Mouse (Mus musculus) G1E (cell line): ENCODE results near the gene Grid2. TPM values are rescaled to one million over a fixed set of nuclear protein-coding genes. Genes with fewer than 3 reads are reported as not detected.

Experiments used
- ATAC-seq: 2 replicates; pipeline ENCODE4 v1.8.0; 2016; ENCODE audit warnings: mild to moderate bottlenecking; ENCODE audit not compliant: insufficient number of reproducible peaks, poor library complexity, low FRiP score, severe bottlenecking; ENCODE audit errors: extremely low read depth
- DNase-seq: peaks from one replicate; pipeline ENCODE4 v3.0.0; 2012; ENCODE audit warnings: low spot score
- H3K27me3 ChIP-seq: 2 replicates; pipeline ENCODE4 v1.6.1; 2012; ENCODE audit warnings: mild to moderate bottlenecking, low read length, inconsistent platforms; ENCODE audit not compliant: insufficient read depth
- H3K36me3 ChIP-seq: replicated peaks from 2 replicates; pipeline ENCODE3; 2012; ENCODE audit warnings: mild to moderate bottlenecking, inconsistent platforms
- H3K4me1 ChIP-seq: 2 replicates; pipeline ENCODE4 v1.6.1; 2012; ENCODE audit warnings: low read depth, low read length, inconsistent platforms, mixed read lengths; ENCODE audit not compliant: insufficient read depth
- H3K4me3 ChIP-seq: 2 replicates; pipeline ENCODE4 v1.5.1; 2012; ENCODE audit warnings: low read depth, mild to moderate bottlenecking, inconsistent platforms, low read length, moderate library complexity, mixed read lengths
- H3K9me3 ChIP-seq: replicated peaks from 2 replicates; pipeline ENCODE4 v1.6.1; 2012; ENCODE audit warnings: inconsistent platforms
- CTCF ChIP-seq: IDR thresholded peaks from 2 replicates; pipeline ENCODE4 v1.5.1; 2012; ENCODE audit warnings: low read depth, low read length, inconsistent platforms, mixed read lengths
- GATA1 ChIP-seq: IDR thresholded peaks from 2 replicates; pipeline ENCODE4 v1.6.1; 2012; ENCODE audit warnings: borderline replicate concordance, low read length, inconsistent platforms, mixed read lengths
- GATA2 ChIP-seq: IDR thresholded peaks from 2 replicates; pipeline ENCODE4 v1.6.1; 2012; ENCODE audit warnings: low read depth, low read length, inconsistent platforms, borderline replicate concordance
- POLR2AphosphoS5 ChIP-seq: IDR thresholded peaks from 2 replicates; pipeline ENCODE4 v1.6.1; 2012; ENCODE audit warnings: low read depth, low read length, inconsistent platforms; ENCODE audit not compliant: insufficient replicate concordance
- TAL1 ChIP-seq: conservative IDR thresholded peaks from 2 replicates; pipeline ENCODE4 v1.6.1; 2012; ENCODE audit warnings: low read depth, low read length, inconsistent platforms, mixed read lengths
- polyA plus RNA-seq: library from polyadenylated mRNA; stranded (reverse); fragments of >175 nt; gene quantifications from 2 replicates; pipeline ENCODE4 v1.2.3, GENCODE M21; 2012
- total RNA-seq, 2 experiments: library from RNA; stranded (forward) in 1 of 2; stranded (reverse) in 1 of 2; fragments of 200-1000 nt in 1 of 2; fragments of >200 nt in 1 of 2; fragmentation: Nextera tagmentation in 1 of 2; gene quantifications; 2 replicates each; pipeline ENCODE4 v1.2.3; 2014 to 2017

The Grid2 gene
- total and polyA plus RNA-seq, 3 experiments, result 0.01 to 0.38 TPM; not detected in 1

- ATAC-seq (no peak), DNase-seq (no peak)
- no peaks in the 10 kb centered on the region for H3K4me1 ChIP-seq
- no peaks in the 10 kb centered on the region for H3K36me3 ChIP-seq
- peaks cover 15% of the 10 kb centered on the region; the same call in 1 of the 2 replicates for H3K27me3 ChIP-seq
- no peak overlapping the region for H3K4me3 ChIP-seq
- TF ChIP-seq TAL1 (no peak), GATA2 (no peak), CTCF (no peak), POLR2AphosphoS5 (no peak)
- peaks cover 25% of the 10 kb centered on the region for H3K9me3 ChIP-seq
Observed at GRCm38 (mm10) chr6:64730030-64730429, 1474.4 kb downstream of the Grid2 start.

DNA sequence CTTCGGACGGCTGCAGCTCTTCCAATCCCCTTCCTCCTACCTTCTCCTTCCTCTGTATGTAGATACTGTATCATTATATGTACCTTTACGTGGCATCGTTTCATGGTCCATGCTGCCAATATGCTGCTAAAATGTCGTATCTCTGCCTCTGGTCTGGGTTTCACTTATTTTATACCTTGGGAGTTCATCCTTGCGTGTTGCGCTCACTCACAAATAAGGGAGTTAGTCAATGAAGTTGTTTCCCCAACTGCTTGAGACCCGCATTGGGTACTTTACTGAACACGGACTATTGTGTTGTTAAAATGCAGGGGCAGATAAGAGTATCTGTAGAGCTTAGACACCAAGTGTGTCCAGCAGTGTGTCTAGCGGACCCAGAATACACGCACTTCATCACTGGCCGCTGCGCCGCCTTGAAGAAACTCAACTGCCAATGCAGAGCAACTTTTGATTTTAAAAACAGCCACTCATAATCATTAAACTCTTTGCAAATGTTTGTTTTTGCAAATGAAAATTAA lies 1474.9 kb downstream of the Grid2 start:
- no peaks in the 10 kb centered on the region for H3K4me1 ChIP-seq

GRCm38 (mm10) chr6:64731126-64731525 lies 1475.5 kb downstream of the Grid2 start:
- Histone ChIP-seq H3K36me3 (no peaks in the 10 kb centered on the region), H3K9me3 (peaks cover 25% of the 10 kb centered on the region), H3K27me3 (peaks cover 15% of the 10 kb centered on the region; the same call in 1 of the 2 replicates), H3K4me1 (no peaks in the 10 kb centered on the region), H3K4me3 (no peak overlapping the region)
- no peak for DNase-seq
- TF ChIP-seq CTCF (no peak), GATA2 (no peak), GATA1 (no peak), TAL1 (no peak), POLR2AphosphoS5 (no peak)
- no peak for ATAC-seq

More for the DNA sequence above, 1474.9 kb downstream of the Grid2 start:
- Histone ChIP-seq H3K36me3 (no peaks in the 10 kb centered on the region), H3K4me3 (no peak overlapping the region), H3K9me3 (peaks cover 25% of the 10 kb centered on the region), H3K27me3 (peaks cover 15% of the 10 kb centered on the region; the same call in 1 of the 2 replicates)
- TF ChIP-seq TAL1 (no peak), GATA1 (no peak), POLR2AphosphoS5 (no peak), GATA2 (no peak), CTCF (no peak)
- DNase-seq (no peak), ATAC-seq (no peak)

DNA sequence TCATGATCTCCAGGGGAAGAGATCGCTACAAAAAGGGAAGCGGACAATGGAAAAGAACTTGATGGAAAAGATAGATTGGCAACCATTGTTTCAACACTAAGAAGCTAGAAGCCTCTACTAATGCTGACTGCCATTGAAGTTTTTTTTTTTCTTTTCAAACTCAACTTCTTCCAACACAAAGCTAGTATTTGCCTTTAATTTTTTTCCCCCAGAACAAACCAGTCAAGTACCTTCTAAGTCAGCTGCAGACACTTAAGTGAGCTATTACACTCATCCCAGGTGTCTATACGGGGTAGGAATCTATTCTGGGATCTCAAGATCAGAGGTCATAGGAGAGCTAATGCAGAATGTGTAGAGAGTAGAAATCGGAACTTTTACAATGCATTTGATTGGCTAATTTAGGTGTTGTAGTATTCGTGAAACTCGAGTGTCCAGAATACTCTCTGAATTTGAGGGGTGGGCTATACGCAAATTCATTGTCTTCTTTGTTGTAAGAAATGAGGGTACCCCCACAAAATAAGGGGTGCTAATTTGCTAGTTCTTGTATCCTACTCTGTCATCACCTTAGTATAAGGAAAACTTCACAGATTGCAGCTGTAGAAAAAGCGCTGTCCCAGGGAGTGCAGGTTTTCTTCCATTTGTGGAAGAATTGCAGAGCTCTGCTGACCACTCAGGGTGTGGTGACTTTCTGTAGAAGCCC lies 1476.1 kb downstream of the Grid2 start:
- no peak for DNase-seq
- TF ChIP-seq CTCF, result no peak
- TF ChIP-seq TAL1, result no peak
- no peak for TF ChIP-seq GATA1
- TF ChIP-seq POLR2AphosphoS5, result no peak
- no peak for TF ChIP-seq GATA2
- no peaks in the 10 kb centered on the region for H3K4me1 ChIP-seq
- H3K4me3 ChIP-seq, result no peak overlapping the region
- peaks cover 25% of the 10 kb centered on the region for H3K9me3 ChIP-seq
- no peak for ATAC-seq
- H3K27me3 ChIP-seq, result peaks cover 15% of the 10 kb centered on the region; the same call in 1 of the 2 replicates
- H3K36me3 ChIP-seq, result no peaks in the 10 kb centered on the region

DNA sequence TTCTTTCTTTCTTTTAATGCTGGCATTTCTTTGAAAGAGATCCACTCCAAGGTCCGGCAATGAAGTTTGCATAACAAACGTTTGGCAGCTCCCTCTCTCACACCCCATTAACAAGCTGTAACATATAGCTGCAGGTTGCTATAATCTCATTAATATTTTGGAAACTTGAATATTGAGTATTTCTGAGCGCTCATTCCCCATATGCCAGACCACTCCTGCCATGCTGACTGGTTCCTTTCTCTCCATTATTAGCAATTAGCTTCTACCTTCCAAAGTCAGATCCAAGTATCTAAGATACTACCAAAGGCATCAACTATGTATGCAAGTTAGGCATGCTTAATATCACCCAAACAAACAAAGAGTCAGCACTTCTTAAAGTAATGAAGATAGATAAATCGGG lies 1477.6 kb downstream of the Grid2 start:
- H3K4me1 ChIP-seq, result no peaks in the 10 kb centered on the region
- no peak for TF ChIP-seq GATA2
- no peak for TF ChIP-seq POLR2AphosphoS5
- TF ChIP-seq CTCF, result no peak
- TF ChIP-seq GATA1, result no peak
- no peak for TF ChIP-seq TAL1
- peaks cover 14% of the 10 kb centered on the region; the same call in 1 of the 2 replicates for H3K27me3 ChIP-seq
- DNase-seq (no peak), ATAC-seq (no peak)
- peaks cover 18% of the 10 kb centered on the region for H3K9me3 ChIP-seq
- no peak overlapping the region for H3K4me3 ChIP-seq
- no peaks in the 10 kb centered on the region for H3K36me3 ChIP-seq

GRCm38 (mm10) chr6:64734441-64735320 lies 1479.0 kb downstream of the Grid2 start:
- DNase-seq (no peak), ATAC-seq (no peak)
- Histone ChIP-seq H3K9me3 (peaks cover 10% of the 10 kb centered on the region), H3K36me3 (no peaks in the 10 kb centered on the region), H3K27me3 (peaks cover 7% of the 10 kb centered on the region; the same call in 1 of the 2 replicates), H3K4me1 (no peaks in the 10 kb centered on the region), H3K4me3 (no peak overlapping the region)
- no peak for TF ChIP-seq GATA1
- TF ChIP-seq TAL1, result no peak
- TF ChIP-seq POLR2AphosphoS5, result no peak
- TF ChIP-seq CTCF, result no peak
- TF ChIP-seq GATA2, result no peak
